Mouse (Mus musculus) liver, embryonic 14.5 days (tissue): ENCODE data around the gene Crlf1. TPM values are rescaled to one million over a fixed set of nuclear protein-coding genes. Genes with fewer than 3 reads are reported as not detected.
A peak's percentile ranks its signal among the peaks of the same experiment; 100 is the strongest.

Source experiments
- ATAC-seq: fragments of 200-750 bp; cut with Nextera tagmentation; 2 replicates; pipeline ENCODE4 v1.8.0; 2017; ENCODE audit warnings: moderate number of reproducible peaks, mild to moderate bottlenecking, moderate library complexity; ENCODE audit not compliant: insufficient read depth
- DNase-seq, 3 experiments: peaks; one replicate each; pipeline ENCODE4 v3.0.0-alpha.2; 2012 to 2013; ENCODE audit warnings: low read depth in 3 of 3, low spot score in 3 of 3
- H3K27ac ChIP-seq: fragments of 300-500 bp; sonication (generic); 2 replicates; pipeline ENCODE4 v1.5.1; 2014; ENCODE audit warnings: moderate library complexity, mild to moderate bottlenecking, control low read depth, inconsistent platforms
- H3K27me3 ChIP-seq: fragments of 300-500 bp; sonication (generic); 2 replicates; pipeline ENCODE4 v1.6.1; 2014; ENCODE audit warnings: mild to moderate bottlenecking, low read length, moderate library complexity; ENCODE audit not compliant: control insufficient read depth, insufficient read depth
- H3K36me3 ChIP-seq: fragments of 300-500 bp; sonication (generic); replicated peaks from 2 replicates; pipeline ENCODE4 v1.6.1; 2014; ENCODE audit warnings: low read depth; ENCODE audit not compliant: control insufficient read depth, insufficient read depth
- H3K4me1 ChIP-seq, 2 experiments: fragments of 200-500 bp in 1 of 2; fragments of 300-500 bp in 1 of 2; sonication (generic) in 1 of 2; replicated peaks; 2 replicates each; pipeline ENCODE4 v1.6.1; 2012 to 2014; ENCODE audit warnings: antibody characterized with exemption in 1 of 2, inconsistent platforms in 1 of 2, low read length in 1 of 2; ENCODE audit not compliant: control insufficient read depth in 2 of 2, insufficient read depth in 2 of 2
- H3K4me2 ChIP-seq: fragments of 300-500 bp; sonication (generic); 2 replicates; pipeline ENCODE4 v1.6.1; 2014; ENCODE audit warnings: low read depth, mild to moderate bottlenecking, control low read depth, moderate library complexity
- H3K4me3 ChIP-seq, 2 experiments: fragments of 200-500 bp in 1 of 2; fragments of 300-500 bp in 1 of 2; sonication (generic) in 1 of 2; 2 replicates each; pipeline ENCODE4 v1.5.1; 2012 to 2014; ENCODE audit warnings: low read depth in 2 of 2, low read length in 2 of 2, mild to moderate bottlenecking in 2 of 2, control low read depth in 1 of 2, inconsistent platforms in 1 of 2, moderate library complexity in 1 of 2; ENCODE audit not compliant: insufficient read depth in 1 of 2
- H3K9ac ChIP-seq: fragments of 300-500 bp; sonication (generic); replicated peaks from 2 replicates; pipeline ENCODE4 v1.6.1; 2014; ENCODE audit warnings: mild to moderate bottlenecking, control low read depth, moderate library complexity
- H3K9me3 ChIP-seq: fragments of 300-500 bp; sonication (generic); 2 replicates; pipeline ENCODE4 v1.6.1; 2016; ENCODE audit warnings: low read length, mixed read lengths; ENCODE audit not compliant: control insufficient read depth
- CTCF ChIP-seq: IDR thresholded peaks from 2 replicates; pipeline ENCODE4 v1.5.1; 2016; ENCODE audit warnings: antibody characterized with exemption, low read depth, control low read depth
- EP300 ChIP-seq: IDR thresholded peaks from 2 replicates; pipeline ENCODE4 v1.6.1; 2016; ENCODE audit warnings: antibody characterized with exemption, low read depth
- WGBS: fragments of 180-500 bp; shearing (Covaris S2); extraction: QIAGEN DNeasy Blood & Tissue Kit; methylation state at CpG from one replicate; pipeline ENCODE4 v1.1.7; 2014; ENCODE audit not compliant: insufficient replicate concordance; 5-methylcytosine and 5-hydroxymethylcytosine counted together
- polyA plus RNA-seq, 2 experiments: library from polyadenylated mRNA; depleted of rRNA in 1 of 2; stranded (reverse) in 1 of 2; unstranded in 1 of 2; fragments of >200 nt; fragmentation: Nextera tagmentation in 1 of 2; extraction: Ambion mirVana in 1 of 2; gene quantifications; 2 replicates each; pipeline versions ENCODE4 v1.2.1 to v1.2.3; 2012 to 2014

The Crlf1 gene
- polyA plus RNA-seq, 2 experiments: 1.9 to 3.7 TPM

DNA sequence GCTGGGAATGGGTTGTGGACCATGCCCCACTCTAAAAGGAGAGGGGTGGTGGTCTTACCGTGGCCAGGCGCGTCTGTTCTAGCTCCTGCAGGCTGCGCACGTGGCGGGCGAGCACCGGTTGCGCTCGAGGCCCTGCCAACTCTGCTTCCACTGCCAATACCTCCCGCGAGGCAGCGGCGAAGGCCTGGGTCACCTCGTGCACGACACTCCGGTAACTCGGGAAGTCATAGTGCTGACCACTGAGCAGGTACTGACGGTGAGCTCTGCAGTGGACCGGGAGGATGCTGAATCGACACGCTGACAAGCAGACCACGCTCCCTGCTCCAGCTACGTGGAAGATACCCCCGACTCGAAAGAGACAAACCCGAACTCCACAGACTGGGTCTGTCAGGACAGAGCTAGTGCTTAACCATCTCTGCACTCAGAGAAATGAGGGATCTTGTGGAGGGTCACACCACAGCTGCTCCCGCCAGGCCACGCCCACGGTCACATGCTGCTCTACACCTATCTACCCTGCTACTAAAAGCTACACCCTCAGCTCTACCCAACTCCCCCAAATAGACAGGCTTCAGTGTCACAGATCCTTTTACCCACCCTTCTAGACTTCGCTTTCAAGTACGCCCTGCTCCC is 12.9 kb downstream of the Crlf1 start:
- Histone ChIP-seq H3K9me3 (no peaks in the 10 kb centered on the region), H3K27me3 (peaks cover 5% of the 10 kb centered on the region; the same call in 1 of the 2 replicates), H3K9ac (peak overlapping the region; percentile 83), H3K4me3 (peak overlapping the region; percentile 65 to 77), H3K36me3 (peaks cover 21% of the 10 kb centered on the region), H3K4me1 (peaks cover 30 to 40% of the 10 kb centered on the region in 2 experiments), H3K27ac (peak overlapping the region; percentile 82), H3K4me2 (peak overlapping the region; percentile 83)
- ATAC-seq: peak; percentile 21
- WGBS: 41% methylated on average over 32 of the region's 32 CpGs
- DNase-seq: no peak
- no peak for TF ChIP-seq CTCF
- no peak for TF ChIP-seq EP300

- TF ChIP-seq EP300 (0 out of 2 replicates have a peak, but pooled peaks have one; percentile 2), CTCF (peak; percentile 96)
- peak within 1 kb of the TSS; percentile 83 for H3K4me2 ChIP-seq
- H3K4me3 ChIP-seq: peak within 1 kb of the TSS; percentile 65 to 77
- peak within 1 kb of the TSS; percentile 83 for H3K9ac ChIP-seq
- DNase-seq (peak; percentile 84 to 86 (median 85)), ATAC-seq (peak; percentile 78)
- H3K27ac ChIP-seq: peak within 1 kb of the TSS; percentile 82
- peaks cover 5% of the 10 kb centered on the region; the same call in 1 of the 2 replicates for H3K27me3 ChIP-seq
- H3K4me1 ChIP-seq: peaks cover 29 to 39% of the 10 kb centered on the region in 2 experiments
- peaks cover 21% of the 10 kb centered on the region for H3K36me3 ChIP-seq
- 1% methylated on average over 40 of the region's 40 CpGs for WGBS
- no peaks in the 10 kb centered on the region for H3K9me3 ChIP-seq
Observed at GRCm38 (mm10) chr8:70506328-70507026, 13.5 kb downstream of the Crlf1 start, which contains the start of gene Rex1bd. TSS of gene Rex1bd (minus strand) at chr8:70506752.

DNA sequence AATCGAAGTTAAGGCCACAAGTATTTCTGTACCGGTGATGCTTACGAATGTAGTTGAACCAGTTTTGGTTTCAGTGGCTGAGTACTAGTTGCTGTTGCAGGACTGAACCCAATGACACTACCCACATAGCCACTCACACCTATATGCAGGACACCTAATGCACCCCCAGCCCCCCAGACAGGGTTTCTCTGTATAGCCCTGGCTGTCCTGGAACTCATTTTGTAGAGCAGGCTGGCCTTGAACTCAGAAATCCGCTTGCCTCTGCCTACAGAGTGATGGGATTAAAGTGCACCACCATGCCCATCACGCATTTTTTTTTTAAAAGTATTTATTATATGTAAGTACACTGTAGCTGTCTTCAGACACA is 14.1 kb downstream of the Crlf1 start:
- 44% methylated on average over 5 of the region's 5 CpGs for WGBS
- peak overlapping the region; percentile 52 for H3K27ac ChIP-seq

GRCm38 (mm10) chr8:70509281-70509952 is 16.5 kb downstream of the Crlf1 start:
- Histone ChIP-seq H3K27ac (peak overlapping the region; percentile 91), H3K9me3 (no peaks in the 10 kb centered on the region), H3K36me3 (peaks cover 38% of the 10 kb centered on the region), H3K4me1 (peaks cover 27 to 38% of the 10 kb centered on the region in 2 experiments), H3K4me2 (peak overlapping the region; percentile 92), H3K9ac (peak overlapping the region; percentile 96), H3K4me3 (peak overlapping the region; percentile 64 to 90), H3K27me3 (no peaks in the 10 kb centered on the region)
- ATAC-seq (no peak), DNase-seq (no peak)
- TF ChIP-seq EP300 (no peak), CTCF (no peak)
- WGBS: 2% methylated on average over 25 of the region's 25 CpGs

More for the DNA sequence above, 14.1 kb downstream of the Crlf1 start:
- ATAC-seq (no peak), DNase-seq (no peak)
- Histone ChIP-seq H3K9me3 (no peaks in the 10 kb centered on the region), H3K9ac (no peak overlapping the region; the same call in 1 of the 2 replicates), H3K4me1 (peaks cover 29 to 40% of the 10 kb centered on the region in 2 experiments), H3K27me3 (0 out of 2 replicates have a peak, but pooled peaks cover 5% of the 10 kb centered on the region), H3K36me3 (peaks cover 21% of the 10 kb centered on the region), H3K4me3 (peak overlapping the region; percentile 36 to 77), H3K4me2 (peak overlapping the region; percentile 83)
- TF ChIP-seq CTCF: no peak
- TF ChIP-seq EP300: no peak
